Mouse (Mus musculus) lung, postnatal 0 days (tissue): ENCODE results near the gene Tekt5.

Experiments used
- CTCF ChIP-seq: IDR thresholded peaks from 2 replicates; pipeline ENCODE4 v1.5.1; 2016; ENCODE audit warnings: antibody characterized with exemption, mild to moderate bottlenecking
- EP300 ChIP-seq: IDR thresholded peaks from 2 replicates; pipeline ENCODE4 v1.6.1; 2016; ENCODE audit warnings: antibody characterized with exemption, mild to moderate bottlenecking, control low read depth

DNA sequence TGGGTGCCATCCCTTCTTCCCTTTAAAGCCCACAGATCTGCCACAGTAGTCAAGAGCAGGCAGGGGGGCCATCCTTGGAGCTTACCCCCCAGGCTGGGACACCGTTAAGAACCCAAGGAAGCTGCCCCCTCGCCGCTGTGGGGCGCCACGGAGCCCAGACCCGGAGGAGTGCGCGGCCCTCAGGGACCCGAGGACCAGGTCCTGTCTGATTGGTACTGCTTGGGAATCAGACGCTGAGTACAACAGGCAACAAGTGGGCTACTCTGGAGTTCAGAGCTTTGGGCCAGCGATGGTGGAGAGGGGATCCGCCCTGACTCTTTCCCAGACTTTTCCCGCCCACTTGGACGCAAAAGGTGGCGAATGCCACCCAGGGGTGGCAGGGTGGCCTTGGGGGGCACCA lies 82.1 kb downstream of the Tekt5 start:
- TF ChIP-seq CTCF (peak; percentile 65), EP300 (no peak)
